In genomic region chr8:83625676-83626299, GRCm38 (mm10) we compare ENCODE assay signal across 24 mouse cellular contexts. TPM values are rescaled to one million over a fixed set of nuclear protein-coding genes. Genes with fewer than 3 reads are reported as not detected.
A peak's percentile ranks its signal among the peaks of the same experiment; 100 is the strongest.
DNase-seq lines count a peak whose midpoint lies in the region; ATAC-seq and TF ChIP-seq lines count a peak whose summit lies in the region.
"Had no signal": no experiment of that assay in that cellular context is flagged by ENCODE, and none has a peak within 500 bp of the region (broad histone marks: within the 10 kb centered on the region; RNA-seq: fewer than 3 reads in every experiment).

No protein-coding gene starts in this region.

- 82% methylated on average over 6 of the region's 6 CpGs for WGBS in stomach, embryonic 15.5 days
- 84% methylated on average over 6 of the region's 6 CpGs for WGBS in stomach, postnatal 0 days
- WGBS in liver, embryonic 15.5 days (ENCODE audit: insufficient replicate concordance) = 43% methylated on average over 6 of the region's 6 CpGs
- 86% methylated on average over 6 of the region's 6 CpGs for WGBS in kidney, embryonic 14.5 days

- no peak overlapping the region for H3K9ac ChIP-seq in stomach, embryonic 15.5 days
- no peak overlapping the region for H3K9ac ChIP-seq in stomach, postnatal 0 days (ENCODE audit: low read length)
- H3K9ac ChIP-seq in liver, embryonic 15.5 days = no peak overlapping the region
- no peak overlapping the region for H3K9ac ChIP-seq in kidney, embryonic 14.5 days (ENCODE audit: low read depth, low read length)
- H3K9ac ChIP-seq: forebrain, postnatal 0 days; hindbrain, embryonic 12.5 days; midbrain, embryonic 12.5 days; neural tube, embryonic 15.5 days had no signal

- DNase-seq in stomach, postnatal 0 days (ENCODE audit: low spot score) = no peak
- no peak for DNase-seq in left cerebral cortex, adult 11 months (ENCODE audit: low spot score)
- DNase-seq in cerebellum, adult 8-10 months = no peak
- DNase-seq: adrenal gland, postnatal 14 days; cerebellum, adult 11-12 months; cerebellum, postnatal 36 days; forebrain, postnatal 0 days; gastrocnemius, postnatal 25 days; heart, adult 2 months; kidney, adult 11 months; layer of hippocampus, adult 9-11 months; left cerebral cortex, postnatal 4 days had no signal

- no peak for TF ChIP-seq EP300 in stomach, postnatal 0 days (optimal IDR thresholded peaks at IDR 0.05)

- no peaks in the 10 kb centered on the region for H3K9me3 ChIP-seq in stomach, embryonic 15.5 days
- H3K9me3 ChIP-seq in stomach, postnatal 0 days (ENCODE audit: control insufficient read depth, low read length) = no peaks in the 10 kb centered on the region
- H3K9me3 ChIP-seq in liver, embryonic 15.5 days (replicated peaks) = no peaks in the 10 kb centered on the region
- no peaks in the 10 kb centered on the region for H3K9me3 ChIP-seq in kidney, embryonic 14.5 days (ENCODE audit: control insufficient read depth, low read length)
- H3K9me3 ChIP-seq: G1E; hindbrain, embryonic 12.5 days; midbrain, embryonic 12.5 days; neural tube, embryonic 15.5 days had no signal

- no peak overlapping the region for H3K4me2 ChIP-seq in stomach, embryonic 15.5 days
- H3K4me2 ChIP-seq in stomach, postnatal 0 days (replicated peaks; ENCODE audit: low read depth) = no peak overlapping the region
- peak overlapping the region; percentile 21; the same call in 1 of the 2 replicates for H3K4me2 ChIP-seq in liver, embryonic 15.5 days
- no peak overlapping the region for H3K4me2 ChIP-seq in kidney, embryonic 14.5 days (replicated peaks; ENCODE audit: low read depth, low read length)
- H3K4me2 ChIP-seq: hindbrain, embryonic 12.5 days; midbrain, embryonic 12.5 days; neural tube, embryonic 15.5 days had no signal

- peak; percentile 30; the same call in 1 of the 2 replicates for ATAC-seq in stomach, embryonic 15.5 days (ENCODE audit: insufficient read depth, low FRiP score, low read depth)
- ATAC-seq in stomach, postnatal 0 days (ENCODE audit: low FRiP score, low TSS enrichment) = no peak
- peak; percentile 49 for ATAC-seq in erythroid progenitor cell, adult 5-6 weeks (replicated peaks; ENCODE audit: low FRiP score, poor library complexity, severe bottlenecking)
- ATAC-seq in liver, embryonic 15.5 days (ENCODE audit: insufficient read depth) = peak; percentile 78
- no peak for ATAC-seq in kidney, embryonic 14.5 days (ENCODE audit: low FRiP score, low TSS enrichment)
- ATAC-seq: forebrain, postnatal 0 days; lung, postnatal 0 days had no signal

- no peak overlapping the region for H3K27ac ChIP-seq in stomach, embryonic 15.5 days
- no peak overlapping the region for H3K27ac ChIP-seq in stomach, postnatal 0 days (replicated peaks)
- peak overlapping the region; percentile 73 for H3K27ac ChIP-seq in liver, embryonic 15.5 days (replicated peaks)
- H3K27ac ChIP-seq in kidney, embryonic 14.5 days (ENCODE audit: low read depth, low read length) = no peak overlapping the region
- H3K27ac ChIP-seq: heart, adult 2 months; hindbrain, embryonic 12.5 days; kidney, postnatal 0 days; left cerebral cortex, adult 2 months; macrophage; midbrain, embryonic 12.5 days; neural tube, embryonic 15.5 days had no signal

- no peak overlapping the region for H3K4me3 ChIP-seq in stomach, embryonic 15.5 days (replicated peaks)
- H3K4me3 ChIP-seq in stomach, postnatal 0 days (ENCODE audit: low read depth, low read length) = no peak overlapping the region
- no peak overlapping the region for H3K4me3 ChIP-seq in liver, embryonic 15.5 days (replicated peaks)
- no peak overlapping the region for H3K4me3 ChIP-seq in kidney, embryonic 14.5 days (ENCODE audit: low read length)
- H3K4me3 ChIP-seq: heart, adult 2 months; hindbrain, embryonic 12.5 days; left cerebral cortex, adult 2 months; midbrain, embryonic 12.5 days; neural tube, embryonic 15.5 days had no signal

- TF ChIP-seq CTCF in stomach, postnatal 0 days (IDR thresholded peaks at IDR 0.05; ENCODE audit: low read depth) = no peak

- H3K4me1 ChIP-seq in stomach, embryonic 15.5 days = peaks cover 3% of the 10 kb centered on the region; the same call in 1 of the 2 replicates
- no peaks in the 10 kb centered on the region for H3K4me1 ChIP-seq in stomach, postnatal 0 days (replicated peaks; ENCODE audit: control insufficient read depth, insufficient read depth)
- peaks cover 60% of the 10 kb centered on the region for H3K4me1 ChIP-seq in liver, embryonic 15.5 days (replicated peaks)
- H3K4me1 ChIP-seq in kidney, embryonic 14.5 days (ENCODE audit: control insufficient read depth, insufficient read depth, low read length) = no peaks in the 10 kb centered on the region
- H3K4me1 ChIP-seq: midbrain, embryonic 12.5 days had no signal

- H3K36me3 ChIP-seq in stomach, embryonic 15.5 days = no peaks in the 10 kb centered on the region
- H3K36me3 ChIP-seq in stomach, postnatal 0 days (ENCODE audit: control insufficient read depth, insufficient read depth, low read length) = no peaks in the 10 kb centered on the region
- H3K36me3 ChIP-seq in liver, embryonic 15.5 days (replicated peaks) = no peaks in the 10 kb centered on the region
- H3K36me3 ChIP-seq in kidney, embryonic 14.5 days (ENCODE audit: control insufficient read depth, insufficient read depth, low read length) = no peaks in the 10 kb centered on the region
- H3K36me3 ChIP-seq: G1E; hindbrain, embryonic 12.5 days; midbrain, embryonic 12.5 days; neural tube, embryonic 15.5 days had no signal

- H3K27me3 ChIP-seq in stomach, embryonic 15.5 days (replicated peaks) = no peaks in the 10 kb centered on the region
- no peaks in the 10 kb centered on the region for H3K27me3 ChIP-seq in stomach, postnatal 0 days (ENCODE audit: control insufficient read depth, insufficient read depth, low read length)
- H3K27me3 ChIP-seq in liver, embryonic 15.5 days = no peaks in the 10 kb centered on the region
- no peaks in the 10 kb centered on the region for H3K27me3 ChIP-seq in kidney, embryonic 14.5 days (ENCODE audit: control insufficient read depth, insufficient read depth, low read length)
- H3K27me3 ChIP-seq: hindbrain, embryonic 12.5 days; neural tube, embryonic 15.5 days had no signal

RNA-seq across cellular contexts. Expression of gene Dnajb1, which starts 17.8 kb away (rescaled TPM):
- polyA plus RNA-seq in stomach, embryonic 15.5 days (2015; fragmentation: Nextera tagmentation; extraction: Ambion mirVana) = 55.1 and 62.6 TPM in 2 replicates
- 36.9 and 39.9 TPM in 2 replicates for polyA plus RNA-seq in stomach, postnatal 0 days (2015; fragmentation: Nextera tagmentation; extraction: Ambion mirVana)
- 56.2 and 59.5 TPM in 2 replicates for total RNA-seq in erythroid progenitor cell, adult 5-6 weeks (2015; ENCODE audit: low replicate concordance)
- 58.9 and 62.4 TPM in 2 replicates for total RNA-seq in erythroid progenitor cell, adult 5-6 weeks (2017; ENCODE audit: low replicate concordance)
- 52.7 and 56.0 TPM in 2 replicates for polyA plus RNA-seq in liver, embryonic 15.5 days (2015; fragmentation: Nextera tagmentation; extraction: Ambion mirVana)
- polyA plus RNA-seq in kidney, embryonic 14.5 days (2014; fragmentation: Nextera tagmentation; extraction: Ambion mirVana) = 42.5 and 48.9 TPM in 2 replicates

RNA-seq across cellular contexts. Expression of gene Tecr, which starts 18.0 kb away (rescaled TPM):
- 561 and 565 TPM in 2 replicates for polyA plus RNA-seq in stomach, embryonic 15.5 days (2015; fragmentation: Nextera tagmentation; extraction: Ambion mirVana)
- 413 and 424 TPM in 2 replicates for polyA plus RNA-seq in stomach, postnatal 0 days (2015; fragmentation: Nextera tagmentation; extraction: Ambion mirVana)
- 292 and 301 TPM in 2 replicates for total RNA-seq in erythroid progenitor cell, adult 5-6 weeks (2015; ENCODE audit: low replicate concordance)
- 92.2 and 190 TPM in 2 replicates for total RNA-seq in erythroid progenitor cell, adult 5-6 weeks (2017; ENCODE audit: low replicate concordance)
- polyA plus RNA-seq in liver, embryonic 15.5 days (2015; fragmentation: Nextera tagmentation; extraction: Ambion mirVana) = 329 and 344 TPM in 2 replicates
- 661 and 682 TPM in 2 replicates for polyA plus RNA-seq in kidney, embryonic 14.5 days (2014; fragmentation: Nextera tagmentation; extraction: Ambion mirVana)

RNA-seq across cellular contexts. Expression of gene Gipc1, which starts 26.7 kb away (rescaled TPM):
- polyA plus RNA-seq in stomach, embryonic 15.5 days (2015; fragmentation: Nextera tagmentation; extraction: Ambion mirVana) = 183 and 191 TPM in 2 replicates
- polyA plus RNA-seq in stomach, postnatal 0 days (2015; fragmentation: Nextera tagmentation; extraction: Ambion mirVana) = 171 and 183 TPM in 2 replicates
- 2.9 and 5.9 TPM in 2 replicates for total RNA-seq in erythroid progenitor cell, adult 5-6 weeks (2015; ENCODE audit: low replicate concordance)
- 9.3 and 12.5 TPM in 2 replicates for total RNA-seq in erythroid progenitor cell, adult 5-6 weeks (2017; ENCODE audit: low replicate concordance)
- polyA plus RNA-seq in liver, embryonic 15.5 days (2015; fragmentation: Nextera tagmentation; extraction: Ambion mirVana) = 49.8 and 50.8 TPM in 2 replicates
- polyA plus RNA-seq in kidney, embryonic 14.5 days (2014; fragmentation: Nextera tagmentation; extraction: Ambion mirVana) = 168 and 210 TPM in 2 replicates

RNA-seq across cellular contexts. Expression of gene Ptger1, which starts 40.7 kb away (rescaled TPM):
- 4.4 and 5.4 TPM in 2 replicates for polyA plus RNA-seq in stomach, embryonic 15.5 days (2015; fragmentation: Nextera tagmentation; extraction: Ambion mirVana)
- 5.6 and 5.9 TPM in 2 replicates for polyA plus RNA-seq in stomach, postnatal 0 days (2015; fragmentation: Nextera tagmentation; extraction: Ambion mirVana)
- not detected in 2 replicates for total RNA-seq in erythroid progenitor cell, adult 5-6 weeks (2015; ENCODE audit: low replicate concordance)
- 0.13 TPM in 1 of 2 replicates, not detected in the other for total RNA-seq in erythroid progenitor cell, adult 5-6 weeks (2017; ENCODE audit: low replicate concordance)
- 0.36 and 0.48 TPM in 2 replicates for polyA plus RNA-seq in liver, embryonic 15.5 days (2015; fragmentation: Nextera tagmentation; extraction: Ambion mirVana)
- polyA plus RNA-seq in kidney, embryonic 14.5 days (2014; fragmentation: Nextera tagmentation; extraction: Ambion mirVana) = 0.97 and 1.3 TPM in 2 replicates

RNA-seq across cellular contexts. Expression of gene Ndufb7, which starts 59.3 kb away (rescaled TPM):
- polyA plus RNA-seq in stomach, embryonic 15.5 days (2015; fragmentation: Nextera tagmentation; extraction: Ambion mirVana) = 330 and 333 TPM in 2 replicates
- polyA plus RNA-seq in stomach, postnatal 0 days (2015; fragmentation: Nextera tagmentation; extraction: Ambion mirVana) = 327 and 344 TPM in 2 replicates
- total RNA-seq in erythroid progenitor cell, adult 5-6 weeks (2015; ENCODE audit: low replicate concordance) = 90.1 and 119 TPM in 2 replicates
- 75.9 and 125 TPM in 2 replicates for total RNA-seq in erythroid progenitor cell, adult 5-6 weeks (2017; ENCODE audit: low replicate concordance)
- 231 and 237 TPM in 2 replicates for polyA plus RNA-seq in liver, embryonic 15.5 days (2015; fragmentation: Nextera tagmentation; extraction: Ambion mirVana)
- 348 and 423 TPM in 2 replicates for polyA plus RNA-seq in kidney, embryonic 14.5 days (2014; fragmentation: Nextera tagmentation; extraction: Ambion mirVana)

Comparison
In these comparisons a context has a peak if more than half of its experiments do, and no peak if none do; other contexts are left out.
1. ATAC-seq: peak in stomach, embryonic 15.5 days (single experiment), erythroid progenitor cell, adult 5-6 weeks (single experiment) and liver, embryonic 15.5 days (single experiment); none in stomach, postnatal 0 days (single experiment) and kidney, embryonic 14.5 days (single experiment).